Mouse (Mus musculus) frontal cortex, postnatal 14 days (tissue): ENCODE measurements at regions not wholly inside any gene's neighbourhood (a gene's known extent, or its start where the extent isn't known, plus 50 kb on each side); places are given as distances from the start of the nearest gene placed in this dataset.
"Not testable (repeated sequence)": the region's sequence is repeated elsewhere in the genome, so short reads cannot be mapped to it uniquely, and the experiment has no call there.

Source experiments
- DNase-seq, 2 experiments: peaks; one replicate each; pipeline ENCODE4 v3.0.0; 2022; ENCODE audit warnings: low spot score in 2 of 2

DNA sequence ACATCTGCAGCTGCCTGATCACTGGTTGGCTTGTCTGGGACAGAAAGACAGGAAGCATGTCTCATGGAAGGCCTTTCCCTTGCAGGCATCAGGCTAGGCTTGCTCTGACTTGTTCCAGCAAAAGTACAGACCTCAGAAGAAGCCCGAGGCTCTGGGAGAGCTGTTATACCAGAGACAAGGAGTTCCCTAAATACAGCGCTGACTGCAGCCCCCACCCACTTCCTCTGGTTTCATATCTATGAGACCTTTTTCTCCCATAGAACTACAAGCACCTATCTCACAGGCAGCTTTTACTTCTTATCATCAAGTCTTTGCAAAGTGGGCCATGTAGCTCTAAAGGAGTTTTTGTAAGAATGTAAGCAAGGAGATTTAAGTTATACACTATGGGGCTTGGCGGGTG, 312.2 kb upstream of the Vmn1r3 start:
- DNase-seq = not testable (repeated sequence)

DNA sequence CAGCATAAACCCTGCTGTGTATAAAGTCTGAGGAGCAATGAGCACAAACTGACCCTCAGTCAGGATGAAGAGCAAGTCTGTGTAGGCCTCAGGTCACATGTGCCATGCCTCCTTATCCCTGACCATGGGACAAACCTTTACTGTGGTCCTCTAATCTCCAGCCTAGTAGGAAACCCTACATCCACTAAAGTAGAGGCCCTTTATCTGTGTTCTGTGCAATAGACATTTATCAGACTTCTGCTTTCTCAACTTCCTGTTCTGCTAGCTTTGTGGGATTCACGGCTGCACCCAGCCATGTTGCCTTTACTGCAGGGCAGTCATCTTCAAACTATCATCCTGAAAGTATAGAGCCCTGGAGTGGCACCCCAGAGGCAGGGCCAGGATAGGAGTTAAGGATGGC, 310.8 kb upstream of the Vmn1r3 start:
- DNase-seq = not testable (repeated sequence)

DNA sequence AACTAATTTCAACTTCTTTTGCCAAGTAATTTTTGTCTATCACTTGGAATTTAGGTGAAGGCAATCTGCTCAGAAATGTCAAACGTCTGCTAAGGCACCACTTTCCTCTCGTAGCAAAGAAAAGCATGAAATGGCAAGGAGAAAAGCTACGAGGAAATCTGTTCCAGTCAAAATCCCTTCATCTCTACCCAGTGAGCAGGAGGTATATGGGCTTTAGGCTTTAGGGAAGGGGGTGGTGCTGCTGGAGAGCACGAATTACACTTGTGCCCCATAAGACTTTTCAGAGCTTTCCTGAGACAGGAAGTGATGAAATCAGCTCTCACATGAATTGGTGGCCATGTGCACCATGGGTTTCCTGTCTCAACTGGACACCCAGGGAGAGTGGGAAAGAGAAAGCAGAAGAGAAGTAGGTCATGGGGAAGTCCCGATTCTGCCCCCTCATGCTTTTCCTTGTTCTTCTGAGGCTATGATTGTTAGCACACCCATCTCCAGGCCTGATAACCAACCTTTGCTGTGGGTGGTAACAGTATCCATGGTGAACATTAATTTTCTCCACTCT, 309.0 kb upstream of the Vmn1r3 start:
- not testable (repeated sequence) for DNase-seq

- not testable (repeated sequence) for DNase-seq
Measured at GRCm38 (mm10) chr4:3490901-3491300, 305.7 kb upstream of the Vmn1r3 start.

- DNase-seq = no peak
Measured at GRCm38 (mm10) chr4:3482092-3482491, 296.9 kb upstream of the Vmn1r3 start.

DNA sequence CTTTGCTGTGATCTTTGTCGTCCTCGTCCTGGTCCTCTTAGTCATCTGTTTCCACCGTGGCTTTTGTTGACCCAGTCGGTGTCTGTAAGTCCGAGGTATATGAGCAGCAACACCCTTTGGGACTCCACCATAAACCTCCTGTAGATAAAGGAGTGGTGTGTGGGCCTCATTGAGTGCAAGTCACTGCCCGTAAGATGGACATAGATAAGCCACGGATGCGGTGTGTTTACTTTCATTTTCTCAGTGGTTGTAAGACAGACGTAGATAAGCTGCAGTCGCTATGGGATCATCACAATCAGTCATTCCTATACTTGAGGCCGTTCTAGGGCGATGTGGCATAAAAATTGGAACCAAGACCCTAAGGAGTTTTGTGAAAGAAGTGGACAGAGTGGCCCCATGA, 271.6 kb upstream of the Vmn1r3 start:
- DNase-seq = no peak

- not testable (repeated sequence) for DNase-seq
Measured at GRCm38 (mm10) chr4:3437380-3437779, 252.2 kb upstream of the Vmn1r3 start.

DNA sequence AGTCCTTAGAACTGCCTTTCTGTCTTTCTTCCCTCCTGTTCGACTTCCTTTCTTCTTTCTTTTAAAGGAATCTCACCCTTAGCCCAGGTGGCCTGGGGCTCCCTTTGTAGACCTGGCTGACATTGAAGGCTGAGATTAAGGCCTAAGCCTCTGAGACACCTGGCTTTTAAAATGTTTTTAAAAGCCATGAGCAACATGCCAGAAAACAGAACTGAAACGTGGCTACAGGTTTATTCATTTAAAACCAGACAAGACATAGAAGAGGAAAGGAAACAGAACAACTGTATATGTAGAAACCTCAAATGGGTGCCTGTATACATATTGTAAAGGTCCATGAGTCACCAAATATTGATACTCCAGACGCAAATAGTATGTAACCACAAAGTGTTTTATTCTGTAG, 242.8 kb upstream of the Vmn1r3 start:
- DNase-seq = no peak

DNA sequence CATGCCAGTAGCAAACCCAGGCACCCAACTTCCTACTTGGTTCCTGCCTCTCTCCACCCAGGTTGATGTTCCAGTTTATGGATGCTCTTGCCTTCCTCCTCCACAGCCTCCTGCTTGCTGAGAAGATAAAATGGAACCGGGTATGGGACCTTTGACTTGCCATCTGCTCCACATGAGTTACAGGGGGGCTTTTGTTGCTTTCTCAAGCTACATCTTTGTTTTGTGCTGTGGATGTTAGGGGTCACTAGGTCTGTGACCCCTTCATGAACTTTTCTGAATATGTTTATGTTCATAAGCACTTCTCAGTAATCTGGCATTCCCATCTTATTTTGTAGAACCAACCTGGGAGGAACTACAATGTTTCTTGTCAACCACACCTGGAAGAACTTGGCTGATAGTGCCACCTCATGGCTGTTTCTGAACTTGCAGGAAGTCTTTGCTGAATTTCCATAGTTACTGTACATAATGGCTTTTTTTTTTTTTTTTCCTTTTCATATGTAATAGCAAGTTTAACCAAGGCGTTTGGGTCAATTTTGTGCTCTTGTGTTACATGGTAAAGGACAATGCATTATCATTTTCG, 234.9 kb upstream of the Vmn1r3 start:
- DNase-seq = peak in 1 of 2 experiments; percentile 20

DNA sequence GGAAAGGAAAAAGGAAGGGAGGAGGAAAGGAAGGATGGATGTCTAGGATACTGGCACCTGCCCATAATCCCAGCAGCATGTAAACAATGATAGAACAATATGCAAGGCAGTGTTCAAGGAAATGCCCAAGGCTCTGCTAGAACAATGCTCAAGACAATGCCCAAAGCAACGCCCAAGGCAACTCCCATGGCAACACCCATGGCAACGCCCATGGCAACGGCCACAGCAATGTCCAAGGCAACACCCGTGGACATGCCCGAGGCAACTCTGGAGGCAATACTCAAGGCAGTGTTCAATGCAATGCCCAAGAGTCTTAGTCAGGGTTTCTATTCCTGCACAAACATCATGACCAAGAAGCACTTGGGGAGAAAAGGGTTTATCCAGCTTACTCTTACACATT, 231.5 kb upstream of the Vmn1r3 start:
- DNase-seq = no peak

DNA sequence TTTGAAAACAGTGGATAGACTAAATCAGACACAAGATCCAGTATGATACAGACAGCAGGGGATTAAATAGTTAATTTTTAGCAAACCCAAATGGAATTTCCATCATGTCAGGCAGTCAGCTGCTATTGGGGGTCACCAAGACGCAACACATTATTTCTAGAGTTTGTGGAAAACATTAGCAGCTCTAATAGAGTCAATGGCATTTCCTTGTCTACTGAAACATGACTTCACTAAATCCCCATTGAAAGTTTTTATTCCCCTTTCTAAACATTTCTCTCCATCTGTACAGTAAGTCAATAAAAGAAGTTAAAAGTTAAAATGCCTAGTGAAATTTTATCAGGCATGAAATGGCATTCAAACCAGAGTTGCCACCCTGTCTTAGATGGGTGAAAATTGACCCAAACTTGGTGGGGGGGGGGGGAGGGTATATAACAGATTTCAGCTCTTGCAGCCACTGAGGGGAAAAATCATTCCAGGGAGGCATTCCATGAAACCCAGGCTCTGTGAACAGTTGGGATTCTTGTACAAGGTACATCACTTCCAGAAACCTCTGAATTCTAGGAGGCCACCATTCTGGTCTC, 229.4 kb upstream of the Vmn1r3 start:
- not testable (repeated sequence) for DNase-seq

DNA sequence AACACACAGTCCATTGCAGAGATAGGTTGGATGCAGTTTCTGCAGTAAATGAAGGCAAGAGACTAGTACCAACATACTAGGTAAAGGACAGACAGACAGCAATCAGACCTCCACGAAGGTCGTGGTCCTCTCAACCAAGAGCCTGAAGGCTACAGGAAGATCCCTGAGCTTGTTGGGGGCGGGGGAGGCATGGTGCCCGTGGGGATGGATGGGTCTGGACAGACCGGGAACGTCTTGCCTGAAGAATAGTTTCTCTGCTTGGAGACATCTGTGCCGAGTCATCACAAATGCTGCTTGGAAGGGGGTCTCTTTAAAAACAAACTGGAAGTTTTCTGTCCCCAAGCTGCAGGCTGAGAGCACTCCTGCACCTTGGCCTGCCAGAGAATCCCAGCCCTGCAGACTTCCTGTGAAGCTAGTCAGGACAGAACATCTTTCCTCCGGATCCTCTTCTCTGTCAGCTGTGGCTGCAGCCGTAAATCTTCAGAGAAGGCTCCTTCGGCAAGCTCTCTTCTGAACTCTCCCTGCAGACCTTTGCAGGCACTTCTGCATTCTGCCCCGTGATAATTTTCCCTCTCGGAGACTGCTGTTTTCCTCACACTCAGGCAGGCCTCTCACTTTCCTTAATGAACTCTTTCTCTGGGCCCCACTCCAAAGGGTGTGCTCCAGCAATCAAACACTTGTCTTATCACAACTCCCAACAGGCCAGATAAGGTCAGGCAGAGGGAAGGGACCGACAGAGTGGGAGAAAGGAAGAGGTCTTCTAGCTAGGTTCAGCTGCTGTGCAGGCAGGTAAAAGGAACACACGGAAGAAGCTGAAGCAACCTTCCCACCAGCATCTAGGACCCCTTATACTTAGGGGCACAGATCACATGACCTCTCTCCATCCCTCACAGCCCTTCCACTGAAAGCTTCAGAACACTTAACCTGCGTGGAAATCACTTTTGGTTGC, 228.6 kb upstream of the Vmn1r3 start:
- no peak for DNase-seq

GRCm38 (mm10) chr4:3412323-3412722, 227.2 kb upstream of the Vmn1r3 start:
- DNase-seq = not testable (repeated sequence)

DNA sequence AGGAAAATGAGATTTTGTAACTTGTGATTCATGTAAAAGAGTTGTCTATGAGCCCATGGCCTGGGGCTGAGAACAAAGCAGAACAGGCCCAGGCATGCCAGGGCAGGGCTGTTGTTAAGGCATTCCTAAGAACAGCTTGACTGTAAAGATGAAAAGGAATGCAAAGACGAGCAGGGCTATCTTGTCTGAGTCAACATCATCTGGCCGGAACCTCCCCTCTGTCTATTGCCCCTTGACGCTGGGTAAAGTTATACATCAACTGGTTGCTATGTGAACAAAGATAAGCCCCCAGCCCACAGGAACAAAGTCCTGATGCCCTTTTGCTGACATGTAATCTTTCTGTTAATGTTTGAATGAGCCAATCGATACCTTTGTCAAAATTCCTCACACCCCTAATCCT, 217.7 kb upstream of the Vmn1r3 start:
- DNase-seq = not testable (repeated sequence)

GRCm38 (mm10) chr4:3401766-3402165, 216.6 kb upstream of the Vmn1r3 start:
- not testable (repeated sequence) for DNase-seq

- not testable (repeated sequence) for DNase-seq
Measured at GRCm38 (mm10) chr4:3391579-3391978, 206.4 kb upstream of the Vmn1r3 start.

GRCm38 (mm10) chr4:3373027-3373763, 188.0 kb upstream of the Vmn1r3 start:
- not testable (repeated sequence) for DNase-seq

DNA sequence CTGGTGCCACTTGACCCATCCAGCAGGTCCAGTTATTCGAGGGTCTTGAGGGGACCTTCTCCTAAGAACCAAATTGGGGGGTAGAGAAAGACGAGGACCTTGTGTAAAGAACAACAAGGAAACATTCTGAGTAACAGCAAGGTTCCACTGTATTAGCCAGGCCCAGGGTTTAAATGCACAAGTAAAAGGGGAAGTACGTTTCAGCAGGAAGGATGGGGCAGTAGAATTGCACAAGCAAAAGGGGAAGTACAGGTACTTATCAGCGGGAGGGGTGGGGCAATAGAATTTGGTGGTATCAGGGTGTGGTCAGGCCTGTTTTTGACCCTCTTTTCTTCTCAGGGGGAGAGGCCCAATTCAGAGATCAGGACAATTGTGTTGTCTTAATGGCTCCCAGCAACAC, 182.9 kb upstream of the Vmn1r3 start:
- not testable (repeated sequence) for DNase-seq

DNA sequence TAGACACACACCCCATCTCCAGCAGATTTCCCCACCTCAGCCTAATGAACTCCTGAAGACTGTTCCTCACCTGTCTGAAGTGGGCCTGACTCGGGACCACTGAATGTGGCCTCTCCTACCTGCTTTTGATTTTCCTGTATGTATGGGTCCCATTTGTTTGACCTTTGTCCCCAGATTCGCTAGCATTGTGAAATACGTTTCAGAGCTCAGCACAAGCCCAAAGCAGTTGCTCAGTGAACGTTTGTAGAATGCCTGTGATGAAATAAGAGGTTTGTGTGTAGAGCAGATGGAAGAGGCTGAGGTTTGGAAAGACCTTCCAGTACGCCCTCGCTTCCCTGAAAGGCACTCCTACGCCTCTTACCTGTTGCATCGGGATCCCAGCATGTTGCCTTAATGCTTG, 158.3 kb upstream of the Vmn1r3 start:
- DNase-seq = not testable (repeated sequence)

- not testable (repeated sequence) for DNase-seq
Measured at GRCm38 (mm10) chr4:3342696-3343095, 157.5 kb upstream of the Vmn1r3 start.

DNA sequence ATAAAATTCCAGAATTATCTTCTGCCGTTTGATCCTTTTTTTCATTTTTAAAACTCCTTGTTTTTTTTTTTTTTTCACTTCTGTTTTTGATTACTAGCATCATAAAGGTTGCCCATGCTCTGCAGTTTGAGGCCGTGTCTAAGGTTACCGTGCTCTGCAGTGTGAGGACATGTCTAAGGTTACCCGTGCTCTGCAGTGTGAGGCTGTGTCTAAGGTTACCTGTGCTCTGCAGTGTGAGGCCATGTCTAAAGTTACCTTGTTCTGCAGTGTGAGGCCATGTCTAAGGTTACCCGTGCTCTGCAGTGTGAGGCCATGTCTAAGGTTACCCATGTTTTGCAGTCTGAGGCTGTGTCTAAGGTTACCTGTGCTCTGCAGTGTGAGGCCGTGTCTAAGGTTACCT, 157.0 kb upstream of the Vmn1r3 start:
- DNase-seq = not testable (repeated sequence)
